Mouse (Mus musculus): Measurements from ENCODE around the gene Rhod. TPM values are rescaled to one million over a fixed set of nuclear protein-coding genes. Genes with fewer than 3 reads are reported as not detected.

The Rhod gene
- polyA plus RNA-seq, 2 experiments: 33.8 to 44.2 TPM

- H3K36me3 ChIP-seq (ENCODE audit: control insufficient read depth, insufficient read depth, low read length): no peaks in the 10 kb centered on the region
- no peak overlapping the region for H3K4me2 ChIP-seq (replicated peaks; ENCODE audit: low read depth, low read length, severe bottlenecking)
- no peak overlapping the region for H3K9ac ChIP-seq (ENCODE audit: low read depth, low read length, severe bottlenecking)
- WGBS: 67% methylated on average over 5 of the region's 5 CpGs
- no peak overlapping the region for H3K4me3 ChIP-seq (replicated peaks; ENCODE audit: low read length)
- H3K27me3 ChIP-seq (ENCODE audit: control insufficient read depth, insufficient read depth, low read length): no peaks in the 10 kb centered on the region
- H3K27ac ChIP-seq (replicated peaks; ENCODE audit: low read depth, low read length): no peak overlapping the region
- no peaks in the 10 kb centered on the region for H3K4me1 ChIP-seq (ENCODE audit: control insufficient read depth, insufficient read depth, low read length)
- ATAC-seq (ENCODE audit: low FRiP score, low read depth): no peak
- no peak for TF ChIP-seq POLR2A (IDR thresholded peaks at IDR 0.05; ENCODE audit: borderline replicate concordance, extremely low read depth, insufficient read depth, insufficient read length)
- no peak for DNase-seq (ENCODE audit: low spot score)
- H3K9me3 ChIP-seq (ENCODE audit: control insufficient read depth, low read length): no peaks in the 10 kb centered on the region
Measured at GRCm38 (mm10) chr19:4450666-4451065, 11.4 kb upstream of the Rhod start.

- H3K27ac ChIP-seq (replicated peaks; ENCODE audit: low read depth, low read length): no peak overlapping the region
- no peak overlapping the region for H3K4me3 ChIP-seq (replicated peaks; ENCODE audit: low read length)
- no peak for DNase-seq (ENCODE audit: low spot score)
- WGBS: 92% methylated on average over 9 of the region's 9 CpGs
- H3K9me3 ChIP-seq (ENCODE audit: control insufficient read depth, low read length): no peaks in the 10 kb centered on the region
- H3K4me1 ChIP-seq (ENCODE audit: control insufficient read depth, insufficient read depth, low read length): no peaks in the 10 kb centered on the region
- ATAC-seq (ENCODE audit: low FRiP score, low read depth): no peak
- H3K4me2 ChIP-seq (replicated peaks; ENCODE audit: low read depth, low read length, severe bottlenecking): no peak overlapping the region
- H3K36me3 ChIP-seq (ENCODE audit: control insufficient read depth, insufficient read depth, low read length): no peaks in the 10 kb centered on the region
- H3K27me3 ChIP-seq (ENCODE audit: control insufficient read depth, insufficient read depth, low read length): no peaks in the 10 kb centered on the region
- TF ChIP-seq POLR2A (IDR thresholded peaks at IDR 0.05; ENCODE audit: borderline replicate concordance, extremely low read depth, insufficient read depth, insufficient read length): no peak
- H3K9ac ChIP-seq (ENCODE audit: low read depth, low read length, severe bottlenecking): no peak overlapping the region
Measured at GRCm38 (mm10) chr19:4449230-4449629, 10.0 kb upstream of the Rhod start.

DNA sequence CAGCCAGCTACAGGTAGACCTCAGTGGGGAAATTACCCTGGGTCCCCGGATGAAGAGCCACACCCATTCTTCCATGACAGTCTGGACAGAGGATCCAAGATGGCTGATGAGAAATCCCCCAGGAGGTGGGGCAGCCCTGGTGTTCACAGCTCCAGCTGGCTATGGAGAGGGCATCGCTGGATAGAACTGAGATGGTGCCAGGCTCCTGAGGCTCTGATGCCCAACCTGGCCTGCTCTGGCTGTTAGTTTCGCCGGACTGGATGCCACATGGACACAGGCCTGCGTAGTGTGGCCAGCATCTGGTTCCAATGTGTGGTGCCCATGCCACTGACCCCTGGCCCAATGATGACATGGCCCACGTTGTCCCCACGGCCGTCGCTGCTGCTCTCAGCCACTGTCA lies 8.2 kb upstream of the Rhod start:
- ATAC-seq (ENCODE audit: low FRiP score, low read depth): no peak
- Histone ChIP-seq H3K4me1 (ENCODE audit: control insufficient read depth, insufficient read depth, low read length) (no peaks in the 10 kb centered on the region), H3K27me3 (ENCODE audit: control insufficient read depth, insufficient read depth, low read length) (no peaks in the 10 kb centered on the region), H3K4me3 (replicated peaks; ENCODE audit: low read length) (no peak overlapping the region), H3K9me3 (ENCODE audit: control insufficient read depth, low read length) (no peaks in the 10 kb centered on the region), H3K4me2 (replicated peaks; ENCODE audit: low read depth, low read length, severe bottlenecking) (no peak overlapping the region), H3K27ac (replicated peaks; ENCODE audit: low read depth, low read length) (no peak overlapping the region), H3K9ac (ENCODE audit: low read depth, low read length, severe bottlenecking) (no peak overlapping the region), H3K36me3 (ENCODE audit: control insufficient read depth, insufficient read depth, low read length) (no peaks in the 10 kb centered on the region)
- no peak for TF ChIP-seq POLR2A (IDR thresholded peaks at IDR 0.05; ENCODE audit: borderline replicate concordance, extremely low read depth, insufficient read depth, insufficient read length)
- no peak for DNase-seq (ENCODE audit: low spot score)
- 83% methylated on average over 9 of the region's 9 CpGs for WGBS

DNA sequence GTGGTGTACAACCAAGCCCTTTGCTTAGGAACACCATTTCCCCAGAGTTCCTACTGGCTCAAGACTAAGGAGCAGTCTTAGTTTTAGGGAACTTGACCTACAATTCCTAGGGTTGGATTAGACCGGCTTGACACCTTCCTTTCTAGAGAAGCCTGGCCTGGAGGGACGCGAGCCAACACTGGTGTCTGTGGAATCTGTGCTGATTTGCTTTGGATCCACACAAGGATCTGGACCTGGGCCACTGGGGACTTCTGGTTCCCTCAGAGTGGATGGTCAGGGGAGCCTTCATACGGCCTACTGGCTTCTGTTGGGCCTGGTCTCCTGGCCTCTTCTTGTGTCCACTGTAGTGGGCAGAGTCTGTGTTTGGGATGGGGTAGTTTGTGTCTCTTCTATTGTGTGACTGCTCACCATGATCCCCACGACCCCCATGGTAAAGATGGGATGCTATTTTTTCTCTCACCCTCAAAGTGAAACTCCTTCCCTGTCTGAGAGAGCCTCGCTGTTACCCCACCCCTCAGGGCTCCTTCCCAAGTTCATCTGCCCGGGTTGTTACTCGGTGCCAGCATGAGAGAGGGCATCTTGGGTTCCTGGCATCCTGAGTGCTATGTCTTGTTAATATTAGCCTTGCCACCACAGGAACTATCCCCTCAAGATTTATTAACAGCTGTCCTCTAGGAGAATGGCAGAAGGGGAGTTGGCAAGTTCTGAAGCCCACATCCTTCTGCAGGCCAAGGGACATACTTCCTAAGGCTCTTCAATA lies 7.6 kb upstream of the Rhod start:
- H3K9me3 ChIP-seq (ENCODE audit: control insufficient read depth, low read length): no peaks in the 10 kb centered on the region
- H3K27ac ChIP-seq (replicated peaks; ENCODE audit: low read depth, low read length): no peak overlapping the region
- H3K27me3 ChIP-seq (ENCODE audit: control insufficient read depth, insufficient read depth, low read length): no peaks in the 10 kb centered on the region
- no peaks in the 10 kb centered on the region for H3K36me3 ChIP-seq (ENCODE audit: control insufficient read depth, insufficient read depth, low read length)
- peaks cover 5% of the 10 kb centered on the region for H3K4me1 ChIP-seq (ENCODE audit: control insufficient read depth, insufficient read depth, low read length)
- H3K4me3 ChIP-seq (replicated peaks; ENCODE audit: low read length): no peak overlapping the region
- no peak overlapping the region for H3K9ac ChIP-seq (ENCODE audit: low read depth, low read length, severe bottlenecking)
- no peak overlapping the region for H3K4me2 ChIP-seq (replicated peaks; ENCODE audit: low read depth, low read length, severe bottlenecking)
- WGBS: 81% methylated on average over 8 of the region's 8 CpGs
- ATAC-seq (ENCODE audit: low FRiP score, low read depth) (no peak), DNase-seq (ENCODE audit: low spot score) (no peak)
- no peak for TF ChIP-seq POLR2A (IDR thresholded peaks at IDR 0.05; ENCODE audit: borderline replicate concordance, extremely low read depth, insufficient read depth, insufficient read length)

GRCm38 (mm10) chr19:4442408-4442807 lies 3.2 kb upstream of the Rhod start:
- no peak overlapping the region for H3K4me3 ChIP-seq (replicated peaks; ENCODE audit: low read length)

More at GRCm38 (mm10) chr19:4442408-4442807, 3.2 kb upstream of the Rhod start:
- no peak overlapping the region for H3K9ac ChIP-seq (ENCODE audit: low read depth, low read length, severe bottlenecking)
- TF ChIP-seq POLR2A (IDR thresholded peaks at IDR 0.05; ENCODE audit: borderline replicate concordance, extremely low read depth, insufficient read depth, insufficient read length): no peak
- peaks cover 25% of the 10 kb centered on the region for H3K4me1 ChIP-seq (ENCODE audit: control insufficient read depth, insufficient read depth, low read length)
- WGBS: 5% methylated on average over 3 of the region's 3 CpGs
- H3K27ac ChIP-seq (replicated peaks; ENCODE audit: low read depth, low read length): no peak overlapping the region
- H3K9me3 ChIP-seq (ENCODE audit: control insufficient read depth, low read length): no peaks in the 10 kb centered on the region
- ATAC-seq (ENCODE audit: low FRiP score, low read depth) (peak; percentile 35), DNase-seq (ENCODE audit: low spot score) (peak; percentile 78)
- H3K27me3 ChIP-seq (ENCODE audit: control insufficient read depth, insufficient read depth, low read length): no peaks in the 10 kb centered on the region
- no peaks in the 10 kb centered on the region for H3K36me3 ChIP-seq (ENCODE audit: control insufficient read depth, insufficient read depth, low read length)
- no peak overlapping the region for H3K4me2 ChIP-seq (replicated peaks; ENCODE audit: low read depth, low read length, severe bottlenecking)
